45 mouse cellular contexts compared by ENCODE assay signal in the genomic region with DNA sequence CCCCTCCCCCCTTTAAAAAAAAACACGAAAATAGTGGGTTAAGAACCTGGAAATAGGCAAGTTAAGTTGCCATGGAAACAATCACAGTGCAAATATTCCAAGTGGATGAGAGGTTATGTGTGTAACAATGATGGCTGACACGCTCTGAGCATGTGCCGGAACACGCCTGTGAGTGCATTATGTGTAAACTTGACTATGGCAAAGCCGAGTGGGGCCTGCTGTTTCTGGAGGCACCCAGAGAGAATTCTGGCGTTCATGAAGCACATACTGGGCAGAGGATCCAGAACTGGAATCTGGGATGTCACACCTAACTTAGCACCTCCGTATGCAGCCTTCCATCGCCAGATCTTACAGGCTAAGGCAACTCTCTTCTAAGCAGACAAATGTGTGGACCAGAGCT. TPM values are rescaled to one million over a fixed set of nuclear protein-coding genes. Genes with fewer than 3 reads are reported as not detected.
DNase-seq lines count a peak whose midpoint lies in the region; ATAC-seq lines count a peak whose summit lies in the region.
"Had no signal": no experiment of that assay in that cellular context is flagged by ENCODE, and none has a peak within 500 bp of the region (broad histone marks: within the 10 kb centered on the region; RNA-seq: fewer than 3 reads in every experiment).

No protein-coding gene starts in this region.

- no peaks in the 10 kb centered on the region for H3K4me1 ChIP-seq in forebrain, embryonic 14.5 days (ENCODE audit: control insufficient read depth, insufficient read depth, low read length)
- H3K4me1 ChIP-seq in forebrain, embryonic 13.5 days = peaks cover 5% of the 10 kb centered on the region
- H3K4me1 ChIP-seq in lung, embryonic 16.5 days (replicated peaks; ENCODE audit: control insufficient read depth, insufficient read depth, low read length) = peaks cover 4% of the 10 kb centered on the region
- H3K4me1 ChIP-seq: embryonic facial prominence, embryonic 15.5 days; hindbrain, embryonic 10.5 days; intestine, embryonic 15.5 days; limb, embryonic 15.5 days; liver, embryonic 15.5 days had no signal

- no peak overlapping the region for H3K27ac ChIP-seq in forebrain, embryonic 14.5 days (ENCODE audit: low read depth, low read length)
- no peak overlapping the region for H3K27ac ChIP-seq in forebrain, embryonic 13.5 days
- H3K27ac ChIP-seq in lung, embryonic 16.5 days (ENCODE audit: low read length) = peak overlapping the region; percentile 25; the same call in 1 of the 2 replicates
- H3K27ac ChIP-seq: embryonic facial prominence, embryonic 10.5 days; embryonic facial prominence, embryonic 15.5 days; heart, embryonic 13.5 days; hindbrain, embryonic 10.5 days; intestine, embryonic 15.5 days; layer of hippocampus, adult 2 months; limb, embryonic 15.5 days; liver, embryonic 15.5 days; stomach, postnatal 0 days had no signal

- ATAC-seq in forebrain, embryonic 14.5 days = no peak; the same call in 1 of the 2 replicates
- no peak for ATAC-seq in forebrain, embryonic 13.5 days
- ATAC-seq in lung, embryonic 16.5 days (ENCODE audit: low read depth) = no peak
- ATAC-seq: activated CD4-positive, CD25-positive, alpha-beta regulatory T cell, adult 4 months; hindbrain, embryonic 16.5 days; intestine, embryonic 15.5 days had no signal

- H3K9me3 ChIP-seq in forebrain, embryonic 14.5 days (replicated peaks; ENCODE audit: control insufficient read depth, low read length) = no peaks in the 10 kb centered on the region
- no peaks in the 10 kb centered on the region for H3K9me3 ChIP-seq in forebrain, embryonic 13.5 days (replicated peaks)
- H3K9me3 ChIP-seq in lung, embryonic 16.5 days (ENCODE audit: control insufficient read depth, low read length) = no peaks in the 10 kb centered on the region
- H3K9me3 ChIP-seq: embryonic facial prominence, embryonic 10.5 days; embryonic facial prominence, embryonic 15.5 days; heart, embryonic 13.5 days; hindbrain, embryonic 10.5 days; intestine, embryonic 15.5 days; limb, embryonic 15.5 days; liver, embryonic 15.5 days had no signal

- H3K36me3 ChIP-seq in forebrain, embryonic 14.5 days (ENCODE audit: control insufficient read depth, insufficient read depth, low read length) = no peaks in the 10 kb centered on the region
- H3K36me3 ChIP-seq in forebrain, embryonic 13.5 days (ENCODE audit: poor library complexity, severe bottlenecking) = no peaks in the 10 kb centered on the region
- H3K36me3 ChIP-seq in lung, embryonic 16.5 days (ENCODE audit: control insufficient read depth, insufficient read depth, low read length) = no peaks in the 10 kb centered on the region
- H3K36me3 ChIP-seq: embryonic facial prominence, embryonic 10.5 days; embryonic facial prominence, embryonic 15.5 days; heart, embryonic 13.5 days; hindbrain, embryonic 10.5 days; intestine, embryonic 15.5 days; limb, embryonic 15.5 days; liver, embryonic 15.5 days had no signal

- peak; percentile 43 for DNase-seq in forebrain, embryonic 14.5 days (ENCODE audit: low spot score)
- peak; percentile 35 for DNase-seq in heart, adult 11 months
- DNase-seq in heart, postnatal 36 days = no peak
- DNase-seq in lung, adult 18-20 months = no peak
- DNase-seq in brain, adult 2 months (ENCODE audit: low read depth, low spot score) = peak; percentile 49
- DNase-seq in ovary, postnatal 10 days (ENCODE audit: low spot score) = no peak
- DNase-seq: adrenal gland, adult 2 months; adrenal gland, postnatal 36 days; cerebellum, adult 8-10 months; cerebellum, postnatal 25 days; heart, postnatal 10 days; kidney, adult 2 months; kidney, postnatal 36 days; layer of hippocampus, postnatal 36 days; left cerebral cortex, postnatal 4 days; lung, postnatal 10 days; right cerebral cortex, adult 18-20 months; right cerebral cortex, postnatal 4 days; thymus, adult 18-20 months; thymus, postnatal 36 days had no signal

- no peak overlapping the region for H3K9ac ChIP-seq in forebrain, embryonic 14.5 days (ENCODE audit: low read length)
- no peak overlapping the region for H3K9ac ChIP-seq in forebrain, embryonic 13.5 days
- H3K9ac ChIP-seq in lung, embryonic 16.5 days (ENCODE audit: low read length) = no peak overlapping the region
- H3K9ac ChIP-seq: embryonic facial prominence, embryonic 15.5 days; heart, embryonic 13.5 days; intestine, embryonic 15.5 days; limb, embryonic 15.5 days; liver, embryonic 15.5 days had no signal

- H3K27me3 ChIP-seq in forebrain, embryonic 14.5 days (replicated peaks; ENCODE audit: control insufficient read depth, insufficient read depth, low read length) = no peaks in the 10 kb centered on the region
- H3K27me3 ChIP-seq in forebrain, embryonic 13.5 days = no peaks in the 10 kb centered on the region
- no peaks in the 10 kb centered on the region for H3K27me3 ChIP-seq in lung, embryonic 16.5 days (ENCODE audit: control insufficient read depth, insufficient read depth, low read depth, low read length)
- H3K27me3 ChIP-seq: CH12.LX; embryonic facial prominence, embryonic 15.5 days; intestine, embryonic 15.5 days; limb, embryonic 15.5 days; liver, embryonic 15.5 days had no signal

- 80% methylated on average over 8 of the region's 8 CpGs for WGBS in forebrain, embryonic 14.5 days
- 80% methylated on average over 8 of the region's 8 CpGs for WGBS in forebrain, embryonic 13.5 days
- 47% methylated on average over 8 of the region's 8 CpGs for WGBS in lung, embryonic 16.5 days

- intact Hi-C loops in heart, postnatal 36 days (cut with DNase I) = no loop called here

- H3K4me3 ChIP-seq in forebrain, embryonic 14.5 days (ENCODE audit: low read depth, low read length) = no peak overlapping the region
- H3K4me3 ChIP-seq in forebrain, embryonic 13.5 days = no peak overlapping the region
- H3K4me3 ChIP-seq in lung, embryonic 16.5 days (ENCODE audit: low read length) = no peak overlapping the region
- H3K4me3 ChIP-seq: embryonic facial prominence, embryonic 10.5 days; embryonic facial prominence, embryonic 15.5 days; heart, embryonic 13.5 days; hindbrain, embryonic 10.5 days; intestine, embryonic 15.5 days; layer of hippocampus, adult 2 months; limb, embryonic 15.5 days; liver, embryonic 15.5 days had no signal

- H3K4me2 ChIP-seq in forebrain, embryonic 14.5 days (ENCODE audit: low read length) = no peak overlapping the region
- H3K4me2 ChIP-seq in forebrain, embryonic 13.5 days = no peak overlapping the region
- H3K4me2 ChIP-seq in lung, embryonic 16.5 days (ENCODE audit: low read depth, low read length) = 0 out of 2 replicates have a peak overlapping the region, but pooled peaks have one; percentile 2
- H3K4me2 ChIP-seq: embryonic facial prominence, embryonic 15.5 days; heart, embryonic 13.5 days; intestine, embryonic 15.5 days; limb, embryonic 15.5 days; liver, embryonic 15.5 days; midbrain, embryonic 11.5 days had no signal

RNA-seq across cellular contexts. Expression of gene Ccdc185, which starts 4.7 kb away (rescaled TPM):
- not detected in 2 replicates for polyA plus RNA-seq in forebrain, embryonic 14.5 days (2014; fragmentation: Nextera tagmentation; extraction: Ambion mirVana)
- not detected in 2 replicates for polyA plus RNA-seq in forebrain, embryonic 13.5 days (2015; fragmentation: Nextera tagmentation; extraction: Ambion mirVana)
- total RNA-seq in heart, postnatal 36 days (2021) = not detected
- not detected in 2 replicates for polyA plus RNA-seq in lung, embryonic 16.5 days (2015; fragmentation: Nextera tagmentation; extraction: Ambion mirVana)
- total RNA-seq: adrenal gland, adult 2 months; adrenal gland, postnatal 36 days; CH12.LX; ES-E14; gastrocnemius, adult 8-10 months; gastrocnemius, postnatal 4 days; heart, adult 8-10 months; heart, postnatal 10 days; left cerebral cortex, postnatal 4 days; megakaryocyte progenitor cell, adult 5-6 weeks; neutrophil, adult 5-6 weeks had no signal
- polyA plus RNA-seq: activated CD4-positive, CD25-positive, alpha-beta regulatory T cell, adult 4 months; adrenal gland, adult 2 months; C2C12; embryonic facial prominence, embryonic 10.5 days; embryonic facial prominence, embryonic 15.5 days; heart, embryonic 13.5 days; hindbrain, embryonic 10.5 days; hindbrain, embryonic 16.5 days; intestine, embryonic 15.5 days; kidney, embryonic 16.5 days; limb, embryonic 15.5 days; liver, embryonic 15.5 days; midbrain, embryonic 11.5 days; neural tube, embryonic 11.5 days; spleen, adult 2 months; stomach, postnatal 0 days had no signal

RNA-seq across cellular contexts. Expression of gene Susd4, which starts 10.0 kb away (rescaled TPM):
- polyA plus RNA-seq in forebrain, embryonic 14.5 days (2014; fragmentation: Nextera tagmentation; extraction: Ambion mirVana) = 37.4 and 42.9 TPM in 2 replicates
- 22.1 and 25.5 TPM in 2 replicates for polyA plus RNA-seq in forebrain, embryonic 13.5 days (2015; fragmentation: Nextera tagmentation; extraction: Ambion mirVana)
- under 1 TPM; 0.39 to 0.41 TPM for total RNA-seq in heart, postnatal 36 days (2021)
- 25.1 and 26.1 TPM in 2 replicates for polyA plus RNA-seq in lung, embryonic 16.5 days (2015; fragmentation: Nextera tagmentation; extraction: Ambion mirVana)
- total RNA-seq: CH12.LX; megakaryocyte progenitor cell, adult 5-6 weeks; neutrophil, adult 5-6 weeks had no signal

Comparison
In these comparisons a context has a peak if more than half of its experiments do, and no peak if none do; other contexts are left out.
1. DNase-seq: peak in forebrain, embryonic 14.5 days (single experiment), heart, adult 11 months (single experiment) and brain, adult 2 months (single experiment); none in heart, postnatal 36 days (0 of 2), lung, adult 18-20 months (0 of 2) and ovary, postnatal 10 days (single experiment).